ENCODE assay signal across 16 mouse cellular contexts in the genomic region with DNA sequence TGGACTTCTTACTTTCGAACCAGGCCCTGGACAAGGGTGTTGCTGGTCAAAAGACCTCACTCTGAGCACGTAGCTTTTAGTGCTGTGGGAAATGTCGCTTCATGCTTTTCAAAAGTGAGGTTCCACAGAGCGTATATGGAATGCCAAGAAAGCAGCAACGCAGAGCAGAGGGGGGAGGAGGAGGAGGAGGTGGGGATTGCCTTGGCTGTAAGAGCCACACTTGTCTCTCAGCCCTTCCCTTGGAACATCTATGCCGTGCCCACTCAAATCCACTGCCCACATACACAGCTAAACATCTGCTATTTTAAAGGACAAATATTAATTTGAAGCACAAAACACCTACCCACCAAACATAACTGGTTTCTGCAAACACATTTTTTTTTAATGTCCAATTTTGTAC.
"Had no signal": no experiment of that assay in that cellular context is flagged by ENCODE, and none has a peak within 500 bp of the region (broad histone marks: within the 10 kb centered on the region; RNA-seq: fewer than 3 reads in every experiment).

No protein-coding gene starts in this region.

- H3K4me3 ChIP-seq: kidney, embryonic 15.5 days; left cerebral cortex, adult 2 months; liver, embryonic 13.5 days; stomach, embryonic 15.5 days had no signal

- H3K27ac ChIP-seq: kidney, embryonic 15.5 days; liver, embryonic 13.5 days; stomach, embryonic 15.5 days had no signal

- DNase-seq: kidney, adult 11 months; kidney, adult 8-10 months; kidney, postnatal 10 days; kidney, postnatal 36 days; liver, embryonic 13.5 days; lung, adult 2 months; lung, postnatal 14 days; lung, postnatal 4 days; midbrain, embryonic 14.5 days; right cerebral cortex, postnatal 14 days; spleen, adult 18-20 months; thymus, adult 18-20 months; thymus, postnatal 36 days had no signal
